14 mouse cellular contexts compared by ENCODE assay signal in genomic region chr6:42151115-42151514, GRCm38 (mm10). TPM values are rescaled to one million over a fixed set of nuclear protein-coding genes. Genes with fewer than 3 reads are reported as not detected.
"Had no signal": no experiment of that assay in that cellular context is flagged by ENCODE, and none has a peak within 500 bp of the region (broad histone marks: within the 10 kb centered on the region; RNA-seq: fewer than 3 reads in every experiment).

No protein-coding gene starts in this region.

RNA-seq across cellular contexts. Expression of gene Tas2r139, which starts 10.4 kb away (rescaled TPM):
- total RNA-seq: neutrophil, adult 5-6 weeks had no signal
- polyA plus RNA-seq: neural tube, embryonic 13.5 days; neural tube, embryonic 14.5 days; neural tube, embryonic 15.5 days; small intestine, adult 2 months; spleen, adult 2 months; stomach, embryonic 14.5 days; stomach, embryonic 15.5 days; stomach, embryonic 16.5 days; stomach, postnatal 0 days; testis, adult 2 months; thymus, adult 2 months; thymus, postnatal 0 days; urinary bladder, adult 2 months had no signal
